Mouse (Mus musculus): ENCODE measurements around the gene Hirip3.
A peak's percentile ranks its signal among the peaks of the same experiment; 100 is the strongest.

Hirip3 gene

GRCm38 (mm10) chr7:126861429-126862130, at the start of gene Hirip3:
Hirip3 (plus strand) TSS chr7:126861972.
- DNase-seq: peak; percentile 96

GRCm38 (mm10) chr7:126815726-126816222, 46.0 kb upstream of the Hirip3 start:
- DNase-seq: no peak

- DNase-seq: no peak
These were observed 45.3 kb upstream of the Hirip3 start for GRCm38 (mm10) chr7:126816494-126816893.

GRCm38 (mm10) chr7:126817595-126817994, 44.2 kb upstream of the Hirip3 start:
- no peak for DNase-seq

- DNase-seq: no peak
These were observed 43.0 kb upstream of the Hirip3 start for GRCm38 (mm10) chr7:126818818-126819217.

GRCm38 (mm10) chr7:126821835-126822511, 39.8 kb upstream of the Hirip3 start:
- peak; percentile 89 for DNase-seq

- DNase-seq: no peak
These were observed 39.0 kb upstream of the Hirip3 start for GRCm38 (mm10) chr7:126822741-126823140.

GRCm38 (mm10) chr7:126823202-126823711, 38.5 kb upstream of the Hirip3 start:
- no peak for DNase-seq

- no peak for DNase-seq
These were observed 37.8 kb upstream of the Hirip3 start for GRCm38 (mm10) chr7:126823940-126824339.

- DNase-seq: no peak
These were observed 36.4 kb upstream of the Hirip3 start for GRCm38 (mm10) chr7:126825403-126825802.

- no peak for DNase-seq
These were observed 35.8 kb upstream of the Hirip3 start for GRCm38 (mm10) chr7:126825952-126826351.

GRCm38 (mm10) chr7:126831539-126831938, 30.2 kb upstream of the Hirip3 start, which contains the start of gene 4930451I11Rik:
4930451I11Rik (minus strand) TSS chr7:126831639.
- DNase-seq: no peak

- DNase-seq: peak; percentile 86
These were observed 29.7 kb upstream of the Hirip3 start for GRCm38 (mm10) chr7:126832036-126832598.

GRCm38 (mm10) chr7:126833294-126833693, 28.5 kb upstream of the Hirip3 start:
- no peak for DNase-seq

GRCm38 (mm10) chr7:126843276-126843675, 18.5 kb upstream of the Hirip3 start:
- DNase-seq: no peak

- no peak for DNase-seq
These were observed 16.3 kb upstream of the Hirip3 start for GRCm38 (mm10) chr7:126845516-126845915.

- DNase-seq: no peak
These were observed 14.7 kb upstream of the Hirip3 start, which contains the start of gene Doc2a for GRCm38 (mm10) chr7:126847116-126847420. Doc2a (plus strand) TSS chr7:126847416.

GRCm38 (mm10) chr7:126847421-126848398, 14.1 kb upstream of the Hirip3 start:
- DNase-seq: no peak

GRCm38 (mm10) chr7:126848794-126849193, 13.0 kb upstream of the Hirip3 start:
- no peak for DNase-seq

GRCm38 (mm10) chr7:126850161-126850560, 11.6 kb upstream of the Hirip3 start:
- no peak for DNase-seq

GRCm38 (mm10) chr7:126851192-126851591, 10.6 kb upstream of the Hirip3 start:
- DNase-seq: no peak

- no peak for DNase-seq
These were observed 8.3 kb upstream of the Hirip3 start for GRCm38 (mm10) chr7:126853454-126853853.
